Mouse (Mus musculus) lung, postnatal 14 days (tissue): ENCODE data around the gene Lhfpl4.

ENCODE experiments used
- DNase-seq: peaks from one replicate; pipeline ENCODE4 v3.0.0; 2021

The Lhfpl4 gene

GRCm38 (mm10) chr6:113194841-113195595 lies at the start of gene Lhfpl4:
TSS of gene Lhfpl4 (minus strand) at chr6:113195384.
- DNase-seq, result no peak

DNA sequence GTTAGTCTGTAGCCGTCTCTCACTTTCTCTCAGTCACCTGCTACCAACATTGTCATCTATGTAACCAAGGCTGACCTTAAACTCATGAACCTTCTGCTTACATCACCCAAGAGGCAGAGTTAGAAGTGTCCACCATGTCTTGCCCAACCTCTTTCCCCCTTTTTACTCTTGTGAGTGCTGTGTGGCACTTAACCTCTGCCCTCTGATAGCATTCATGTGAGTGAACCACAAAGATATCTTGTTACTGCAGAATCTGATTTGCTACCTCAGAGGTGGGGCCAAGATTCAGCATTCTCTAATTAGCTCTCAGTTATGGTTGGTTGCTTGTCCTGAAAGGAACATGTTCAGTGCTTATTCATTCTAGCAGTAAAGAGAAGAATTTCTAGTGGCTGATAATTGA lies 47.6 kb upstream of the Lhfpl4 start:
- DNase-seq, result no peak

DNA sequence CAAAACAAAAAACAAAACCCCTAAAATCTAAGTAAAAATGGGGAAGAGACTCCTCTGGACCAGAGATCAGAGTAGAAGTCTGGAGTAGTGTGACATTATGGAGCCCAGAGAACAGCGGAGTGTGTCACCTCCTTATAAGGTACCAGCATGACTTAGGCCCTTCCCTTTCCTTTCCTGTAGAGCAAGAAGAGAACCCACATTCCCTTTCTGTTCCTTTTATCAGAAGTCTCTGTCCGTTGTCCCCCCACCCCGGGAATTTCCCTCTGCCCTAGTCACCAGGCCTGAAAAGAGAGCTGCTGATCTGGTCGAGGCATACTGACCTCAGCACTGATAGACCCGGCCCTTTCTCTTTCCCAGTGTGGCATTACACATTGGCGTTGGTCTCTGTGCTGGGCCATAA lies 43.3 kb upstream of the Lhfpl4 start:
- no peak for DNase-seq

DNA sequence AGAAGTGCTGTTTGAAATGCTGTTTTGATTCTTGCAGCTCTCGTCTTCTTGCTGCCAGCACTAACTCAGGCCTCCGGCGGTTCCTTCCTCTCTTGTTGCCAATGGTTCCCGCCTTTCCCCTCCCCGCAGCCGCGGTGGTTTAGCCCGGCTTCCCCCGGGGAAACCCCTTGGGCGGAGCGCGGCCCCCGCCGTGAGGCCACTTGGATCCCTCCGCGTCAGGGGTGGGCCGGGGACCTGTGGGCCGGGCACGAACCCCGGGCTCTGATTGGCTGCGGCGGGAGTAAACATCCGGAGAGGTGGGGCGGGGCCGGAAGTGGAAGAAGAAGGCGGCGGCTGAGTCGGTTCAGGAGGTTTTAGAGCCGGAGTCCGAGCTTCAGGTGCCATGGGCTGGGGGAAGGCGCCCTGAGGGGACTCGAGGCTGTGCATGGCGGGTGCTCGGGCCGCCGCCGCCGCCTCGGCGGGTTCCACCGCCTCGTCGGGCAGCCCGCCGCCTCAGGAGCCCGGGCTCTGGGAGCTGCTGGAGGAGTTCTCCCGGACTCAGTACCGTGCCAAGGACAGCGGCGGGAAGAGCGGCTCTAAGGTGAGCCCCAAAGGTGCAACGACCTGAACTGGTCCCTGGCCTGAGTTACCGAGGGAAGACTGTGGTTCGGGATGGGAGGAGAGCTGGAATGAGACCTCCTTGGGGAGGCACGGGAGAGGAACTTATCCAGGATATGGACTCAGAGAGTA lies 42.5 kb upstream of the Lhfpl4 start, which contains the start of gene Mtmr14:
Gene Mtmr14 (plus strand): TSS at position 302 of the 729 bp plus-strand sequence.
- DNase-seq, result peak; percentile 99

- no peak for DNase-seq
These were observed 40.0 kb upstream of the Lhfpl4 start for GRCm38 (mm10) chr6:113235141-113235540.

GRCm38 (mm10) chr6:113226705-113227104 lies 31.5 kb upstream of the Lhfpl4 start:
- no peak for DNase-seq

- DNase-seq, result peak; percentile 2
These were observed 30.6 kb upstream of the Lhfpl4 start for GRCm38 (mm10) chr6:113225798-113226197.

DNA sequence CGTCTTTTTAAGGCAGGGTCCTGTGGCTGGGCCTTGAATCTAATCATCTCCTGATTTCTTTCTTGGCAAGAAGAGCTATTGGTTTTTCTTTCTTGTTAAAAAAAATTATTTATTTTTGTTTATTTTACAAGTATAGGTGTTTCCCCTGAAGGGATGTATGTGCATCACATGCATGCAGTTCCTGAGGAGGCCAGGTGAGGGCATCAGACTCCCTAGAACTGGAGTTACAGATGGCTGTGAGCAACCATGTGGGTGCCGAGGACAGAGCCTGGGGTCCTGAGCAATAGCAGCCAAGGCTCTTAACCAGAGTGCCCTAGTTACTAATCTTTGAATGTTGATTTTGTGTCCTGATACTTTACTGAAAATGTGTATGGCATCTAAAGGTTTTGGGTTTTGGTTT lies 21.1 kb upstream of the Lhfpl4 start:
- no peak for DNase-seq

GRCm38 (mm10) chr6:113195596-113195992 lies 410 bp upstream of the Lhfpl4 start:
- no peak for DNase-seq

DNA sequence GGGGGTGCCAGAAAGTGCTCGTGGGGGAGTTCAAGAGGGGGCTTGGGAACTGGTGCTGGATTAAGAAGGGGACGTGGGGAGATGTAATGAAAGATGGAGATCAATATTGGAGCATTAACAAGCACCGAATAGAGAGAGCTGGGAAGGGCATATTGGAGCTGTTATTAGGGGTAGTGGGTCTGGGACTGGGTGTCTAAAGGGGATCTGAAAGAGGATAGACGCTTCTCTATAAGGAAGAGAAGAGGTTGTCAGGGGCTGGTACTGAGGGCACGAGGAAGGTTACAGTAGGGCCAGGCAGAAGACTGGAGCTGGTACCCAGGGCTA lies 705 bp downstream of the Lhfpl4 start:
- DNase-seq, result no peak

DNA sequence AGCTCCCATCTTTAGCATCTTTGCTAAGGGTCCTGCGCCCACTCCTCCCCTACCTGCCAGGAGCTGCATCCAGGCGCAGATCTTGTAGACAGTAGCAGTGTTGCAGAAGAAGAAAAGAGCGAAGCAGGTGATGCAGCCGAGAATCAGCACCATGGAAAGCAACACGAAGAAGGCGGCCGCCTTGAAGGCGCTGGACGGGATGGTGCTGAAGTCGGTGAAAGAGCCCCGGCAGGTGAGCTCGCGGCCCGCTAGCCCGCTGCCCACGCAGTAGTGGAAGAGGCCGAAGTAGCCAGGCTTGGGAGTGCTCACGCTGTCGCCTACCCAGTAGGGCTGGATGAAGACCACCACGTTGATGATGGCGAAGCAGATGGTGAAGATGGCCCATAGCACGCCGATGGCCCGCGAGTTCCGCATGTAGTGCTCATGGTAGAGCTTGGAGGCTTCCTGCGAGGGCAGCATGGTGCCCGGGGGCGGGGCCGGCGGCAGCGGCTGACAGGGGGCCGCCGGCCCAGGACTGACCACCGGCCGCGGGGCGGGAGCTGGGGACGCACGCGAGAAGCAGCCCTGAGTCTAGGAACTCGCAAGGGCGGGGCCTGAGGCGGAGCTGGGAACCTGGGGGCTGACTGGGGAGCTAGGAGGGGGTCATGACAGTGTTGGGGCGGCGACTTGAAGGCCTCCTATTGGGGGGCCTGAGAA lies 1.3 kb downstream of the Lhfpl4 start:
- peak; percentile 30 for DNase-seq

- DNase-seq, result no peak
These were observed 10.2 kb downstream of the Lhfpl4 start for GRCm38 (mm10) chr6:113184866-113185525.

GRCm38 (mm10) chr6:113184163-113184562 lies 11.0 kb downstream of the Lhfpl4 start:
- DNase-seq, result no peak

GRCm38 (mm10) chr6:113179195-113179733 lies 15.9 kb downstream of the Lhfpl4 start:
- DNase-seq, result no peak

- DNase-seq, result no peak
These were observed 16.6 kb downstream of the Lhfpl4 start for GRCm38 (mm10) chr6:113178286-113179194.

- no peak for DNase-seq
These were observed 18.6 kb downstream of the Lhfpl4 start for GRCm38 (mm10) chr6:113176613-113177012.

DNA sequence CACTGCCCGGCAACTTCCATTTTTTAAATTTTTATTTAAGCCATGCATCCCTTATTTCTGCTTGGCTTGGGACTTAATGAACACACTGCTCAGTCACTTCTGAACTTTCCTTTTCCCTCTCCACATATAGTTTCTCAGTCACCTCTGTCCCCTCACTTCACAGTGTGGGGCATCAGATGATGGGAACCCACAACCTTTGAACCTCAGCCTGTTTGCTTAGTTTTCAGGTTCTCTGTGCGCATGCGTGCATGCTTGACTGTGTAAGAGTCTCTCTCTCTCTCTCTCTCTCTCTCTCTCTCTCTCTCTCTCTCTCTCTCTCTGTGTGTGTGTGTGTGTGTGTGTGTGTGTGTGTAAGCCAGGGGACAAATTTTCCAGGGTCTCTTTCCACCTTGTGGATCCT lies 19.7 kb downstream of the Lhfpl4 start:
- DNase-seq, result no peak

- DNase-seq, result peak; percentile 66
These were observed 22.6 kb downstream of the Lhfpl4 start for GRCm38 (mm10) chr6:113172568-113172967.

- no peak for DNase-seq
These were observed 23.2 kb downstream of the Lhfpl4 start for GRCm38 (mm10) chr6:113172011-113172410.

GRCm38 (mm10) chr6:113170651-113171050 lies 24.5 kb downstream of the Lhfpl4 start:
- DNase-seq, result no peak

GRCm38 (mm10) chr6:113169852-113170251 lies 25.3 kb downstream of the Lhfpl4 start:
- DNase-seq, result no peak
